Mouse (Mus musculus): ENCODE results near the gene Gm45753. TPM values are rescaled to one million over a fixed set of nuclear protein-coding genes. Genes with fewer than 3 reads are reported as not detected.

The Gm45753 gene
- total RNA-seq, 2 experiments from 2014 or later, result not detected

- DNase-seq, result no peak
These were observed 33.9 kb downstream of the Gm45753 start for GRCm38 (mm10) chr8:45274317-45274716.

- no peak for DNase-seq
These were observed 39.2 kb downstream of the Gm45753 start for GRCm38 (mm10) chr8:45269056-45269455.

GRCm38 (mm10) chr8:45268485-45268884 is 39.8 kb downstream of the Gm45753 start:
- no peak for DNase-seq

GRCm38 (mm10) chr8:45267611-45268391 is 40.5 kb downstream of the Gm45753 start:
- peak; percentile 54 to 59 for DNase-seq

- DNase-seq, result peak; percentile 10 to 24
These were observed 41.3 kb downstream of the Gm45753 start for GRCm38 (mm10) chr8:45266993-45267392.

GRCm38 (mm10) chr8:45264918-45265317 is 43.3 kb downstream of the Gm45753 start:
- no peak for DNase-seq

- DNase-seq, result no peak
These were observed 45.4 kb downstream of the Gm45753 start for GRCm38 (mm10) chr8:45262851-45263250.

- DNase-seq, result no peak
These were observed 46.3 kb downstream of the Gm45753 start, which contains the start of gene F11 for GRCm38 (mm10) chr8:45261920-45262319. Gene F11, minus strand, starts transcription at chr8:45262031.

- DNase-seq, result no peak
These were observed 49.8 kb downstream of the Gm45753 start for GRCm38 (mm10) chr8:45258421-45258820.

- no peak for DNase-seq
These were observed 53.2 kb downstream of the Gm45753 start for GRCm38 (mm10) chr8:45255040-45255439.

GRCm38 (mm10) chr8:45254194-45254842 is 53.9 kb downstream of the Gm45753 start:
- no peak for DNase-seq

- no peak for DNase-seq
These were observed 54.7 kb downstream of the Gm45753 start for GRCm38 (mm10) chr8:45253586-45253985.

- DNase-seq, result no peak
These were observed 55.2 kb downstream of the Gm45753 start for GRCm38 (mm10) chr8:45253111-45253510.

- DNase-seq, result no peak
These were observed 62.0 kb downstream of the Gm45753 start for GRCm38 (mm10) chr8:45246307-45246706.

- no peak for DNase-seq
These were observed 68.9 kb downstream of the Gm45753 start for GRCm38 (mm10) chr8:45239363-45239762.

- DNase-seq, result peak; percentile 4 to 34
These were observed 70.0 kb downstream of the Gm45753 start for GRCm38 (mm10) chr8:45238282-45238681.

- DNase-seq, result peak; percentile 9 to 67
These were observed 71.9 kb downstream of the Gm45753 start for GRCm38 (mm10) chr8:45236164-45236912.

GRCm38 (mm10) chr8:45235228-45235627 is 73.0 kb downstream of the Gm45753 start:
- no peak for DNase-seq

- no peak for DNase-seq
These were observed 75.0 kb downstream of the Gm45753 start for GRCm38 (mm10) chr8:45233256-45233655.

All from heart, adult 18-20 months (tissue).